Mouse (Mus musculus): ENCODE measurements around the gene Brap.
"Not testable (repeated sequence)": the region's sequence is repeated elsewhere in the genome, so short reads cannot be mapped to it uniquely, and the experiment has no call there.

Brap gene

GRCm38 (mm10) chr5:121660059-121660896 lies at the start of gene Brap, which contains the start of gene Acad10:
TSS of gene Brap (plus strand) at chr5:121660563.
TSS of gene Acad10 (minus strand) at chr5:121660514.
- in situ Hi-C loops (cut with MboI, MseI), result no loop called here

DNA sequence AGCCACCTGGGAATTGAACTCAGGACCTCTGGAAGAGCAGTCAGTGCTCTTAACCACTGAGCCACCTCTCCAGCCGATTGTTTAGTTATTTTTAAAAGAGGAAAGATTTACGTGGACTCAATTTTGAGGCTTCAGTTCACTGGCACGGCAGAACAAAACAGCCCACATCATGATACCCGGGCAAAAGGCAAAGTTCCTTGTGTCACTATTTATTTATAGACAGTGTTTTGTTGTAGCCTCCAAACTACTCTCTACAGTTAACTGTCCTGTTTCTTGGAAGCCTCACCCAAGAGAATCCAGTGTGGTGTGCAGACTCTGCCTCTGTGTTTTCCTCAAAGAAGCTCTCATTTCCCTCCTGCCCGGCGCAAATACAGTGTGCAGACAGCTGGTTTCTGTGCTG lies 48.3 kb upstream of the Brap start:
- in situ Hi-C loops (cut with MboI, MseI), result no loop called here

- in situ Hi-C loops (cut with MboI, MseI), result not testable (repeated sequence)
Observed at GRCm38 (mm10) chr5:121614921-121615320, 45.4 kb upstream of the Brap start.

DNA sequence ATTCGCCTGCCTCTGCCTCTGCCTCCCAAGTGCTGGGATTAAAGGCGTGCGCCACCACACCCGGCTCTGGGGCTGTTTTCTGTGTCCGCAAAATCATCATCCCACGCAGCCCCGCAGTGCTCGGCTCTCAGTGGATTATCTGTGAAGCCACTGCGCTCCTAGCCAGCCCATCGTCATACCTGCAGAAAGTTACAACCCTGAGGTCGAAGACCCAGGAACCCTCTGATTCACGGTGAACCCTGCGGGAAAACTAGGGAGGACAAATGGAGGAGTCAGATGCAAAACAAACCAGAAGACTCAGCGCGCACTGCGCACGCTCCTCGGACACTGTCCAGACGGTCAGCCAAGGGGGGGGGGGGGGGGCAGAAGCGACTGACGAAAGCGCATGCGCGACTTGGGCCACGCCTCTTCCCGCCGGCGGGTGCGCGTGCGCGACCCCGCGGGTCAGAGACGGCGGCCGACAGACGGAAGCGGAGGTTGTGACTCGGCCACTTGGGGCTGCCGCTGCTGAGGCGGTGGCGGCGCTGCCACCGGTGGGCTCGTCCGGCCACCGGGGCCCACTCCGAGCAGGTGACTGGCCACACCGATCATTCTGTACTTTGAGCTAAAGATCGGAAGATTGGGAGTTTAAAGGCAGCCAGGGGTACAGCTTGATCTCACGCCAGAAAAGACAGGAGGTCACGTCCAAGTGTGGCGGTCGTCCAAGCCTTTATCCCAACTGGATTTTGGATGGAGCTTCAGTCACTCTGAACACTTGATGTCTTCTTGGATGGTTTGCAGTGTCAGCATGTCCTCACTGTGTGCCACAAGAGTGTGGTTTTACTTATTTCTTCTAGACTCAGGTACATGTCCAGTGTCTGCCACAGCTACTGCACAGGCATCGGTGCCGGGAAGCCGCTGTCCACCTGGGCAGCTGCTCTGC lies 41.5 kb upstream of the Brap start, which contains the start of gene Acad12:
Acad12 (minus strand) TSS at position 347 of the 922 bp plus-strand sequence.
- in situ Hi-C loops (cut with MboI, MseI), result no loop called here

- in situ Hi-C loops (cut with MboI, MseI), result no loop called here
Observed at GRCm38 (mm10) chr5:121621102-121621501, 39.3 kb upstream of the Brap start.

DNA sequence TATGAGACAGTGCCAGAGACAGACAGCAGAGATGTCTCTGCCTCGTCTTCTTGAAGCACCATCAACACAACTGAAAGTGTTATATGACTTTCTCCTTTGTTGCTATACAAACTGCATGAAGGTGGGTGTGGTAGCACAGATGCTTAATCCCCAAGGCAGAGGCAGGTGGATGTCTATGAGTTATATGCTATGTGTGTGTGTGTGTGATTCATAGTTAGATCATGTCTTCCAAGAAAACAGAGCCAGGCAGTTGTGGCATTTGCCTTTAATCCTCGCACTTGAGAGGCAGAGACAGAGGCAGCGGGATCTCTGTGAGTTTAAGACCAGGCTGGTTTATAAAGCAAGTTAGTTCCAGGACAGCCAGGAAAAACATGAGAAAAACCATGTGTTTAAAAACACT lies 37.1 kb upstream of the Brap start:
- in situ Hi-C loops (cut with MboI, MseI), result no loop called here

GRCm38 (mm10) chr5:121627871-121628270 lies 32.5 kb upstream of the Brap start:
- in situ Hi-C loops (cut with MboI, MseI), result no loop called here

- in situ Hi-C loops (cut with MboI, MseI), result not testable (repeated sequence)
Observed at GRCm38 (mm10) chr5:121631106-121631647, 29.2 kb upstream of the Brap start.

DNA sequence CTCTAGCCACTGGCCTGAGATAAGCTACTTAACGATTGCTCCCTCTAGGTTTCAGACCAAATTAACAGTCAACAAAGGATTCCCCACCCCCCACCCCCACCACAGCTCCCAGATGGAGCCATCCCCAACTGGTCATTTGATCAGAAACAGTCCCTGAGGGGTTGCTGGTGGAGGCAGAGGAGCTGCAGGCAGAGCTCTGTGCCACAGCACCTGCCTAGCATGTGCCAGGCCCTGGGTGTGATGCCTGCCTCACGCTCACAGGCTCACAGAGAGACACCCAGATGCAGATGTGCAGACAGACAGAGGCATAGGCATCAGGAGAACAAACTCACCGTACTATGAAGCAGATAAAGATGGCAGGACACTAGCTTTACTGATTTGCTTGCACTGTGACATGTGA lies 27.6 kb upstream of the Brap start:
- in situ Hi-C loops (cut with MboI, MseI), result no loop called here

DNA sequence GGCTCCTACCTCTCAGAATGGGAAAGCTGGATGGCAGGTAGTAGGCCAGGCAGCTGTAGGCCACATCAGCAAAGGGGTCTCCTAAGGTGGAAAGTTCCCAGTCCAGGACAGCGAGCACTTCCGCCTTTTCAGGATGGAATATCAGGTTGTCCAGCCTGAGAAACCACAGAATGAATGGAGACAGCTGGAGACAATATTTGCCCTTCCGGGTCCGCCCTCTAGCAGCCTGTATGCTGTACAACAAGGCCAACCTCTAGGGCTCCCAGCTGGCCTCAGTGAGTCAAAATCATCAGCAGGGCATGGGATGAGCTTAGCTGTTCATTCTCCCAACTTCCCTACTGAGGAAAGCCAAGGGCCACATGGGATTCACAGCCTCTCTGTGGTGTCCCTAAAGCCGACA lies 25.7 kb upstream of the Brap start:
- in situ Hi-C loops (cut with MboI, MseI), result no loop called here

DNA sequence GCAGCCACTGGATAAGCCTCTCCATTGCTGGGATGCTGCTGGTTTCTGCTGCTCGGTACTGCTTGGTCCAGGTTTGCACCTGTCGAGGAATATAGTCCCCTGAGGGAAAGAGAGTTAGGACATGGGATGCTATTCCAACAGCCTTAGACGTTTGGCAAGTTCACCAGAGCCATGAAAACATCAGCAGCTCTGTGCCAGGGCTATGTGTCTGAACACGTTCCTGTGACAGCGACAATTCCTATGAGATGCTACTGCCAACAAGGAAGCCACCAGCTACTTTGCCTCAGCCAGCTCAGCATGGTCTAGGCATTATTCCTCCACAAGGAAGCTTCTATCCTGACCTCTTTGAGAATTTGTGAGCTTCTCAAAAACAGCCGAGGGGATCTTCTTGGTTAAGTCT lies 23.1 kb upstream of the Brap start:
- in situ Hi-C loops (cut with MboI, MseI), result no loop called here

GRCm38 (mm10) chr5:121639601-121640000 lies 20.8 kb upstream of the Brap start:
- in situ Hi-C loops (cut with MboI, MseI), result no loop called here

DNA sequence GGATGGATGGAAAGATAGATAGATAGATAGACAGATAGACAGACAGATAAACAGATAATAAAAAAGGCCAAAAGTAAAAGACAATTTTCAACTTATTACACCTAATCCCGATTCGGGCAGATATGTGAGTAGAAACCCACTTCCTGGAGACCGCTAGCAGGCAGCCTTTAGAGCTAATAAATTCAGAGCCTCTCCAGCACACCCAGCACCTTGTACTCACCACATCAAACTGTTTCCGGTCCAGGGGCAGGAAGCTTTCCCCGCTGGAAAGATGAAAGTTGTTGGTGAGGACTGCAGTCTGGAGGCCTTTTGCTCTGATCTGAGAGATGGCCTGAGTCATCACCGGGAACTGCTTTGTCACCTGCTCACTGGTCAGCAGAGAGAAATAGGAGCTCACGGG lies 11.2 kb upstream of the Brap start:
- in situ Hi-C loops (cut with MboI, MseI), result no loop called here

- in situ Hi-C loops (cut with MboI, MseI), result no loop called here
Observed at GRCm38 (mm10) chr5:121654526-121654925, 5.8 kb upstream of the Brap start.

- in situ Hi-C loops (cut with MboI, MseI), result not testable (repeated sequence)
Observed at GRCm38 (mm10) chr5:121656866-121657265, 3.5 kb upstream of the Brap start.

DNA sequence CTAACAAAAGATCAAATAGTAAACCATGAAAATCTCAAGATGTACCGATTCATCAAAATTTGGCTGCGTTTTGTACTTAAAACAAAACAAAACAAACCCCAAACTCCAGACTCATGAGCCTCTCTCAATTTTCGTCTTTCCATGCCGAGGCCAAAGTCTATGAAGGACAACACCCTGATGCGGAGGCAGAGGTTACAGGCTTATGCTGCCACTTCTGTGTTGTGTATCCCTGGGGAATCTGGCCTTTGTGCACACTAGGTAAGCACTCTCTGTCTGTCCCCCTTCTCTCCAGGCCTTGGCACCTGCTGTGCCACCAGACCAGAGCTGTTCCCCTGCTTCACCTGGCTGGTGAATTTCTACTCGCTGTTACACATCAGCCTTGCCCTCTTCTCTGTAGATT lies 2.7 kb upstream of the Brap start:
- in situ Hi-C loops (cut with MboI, MseI), result not testable (repeated sequence)

DNA sequence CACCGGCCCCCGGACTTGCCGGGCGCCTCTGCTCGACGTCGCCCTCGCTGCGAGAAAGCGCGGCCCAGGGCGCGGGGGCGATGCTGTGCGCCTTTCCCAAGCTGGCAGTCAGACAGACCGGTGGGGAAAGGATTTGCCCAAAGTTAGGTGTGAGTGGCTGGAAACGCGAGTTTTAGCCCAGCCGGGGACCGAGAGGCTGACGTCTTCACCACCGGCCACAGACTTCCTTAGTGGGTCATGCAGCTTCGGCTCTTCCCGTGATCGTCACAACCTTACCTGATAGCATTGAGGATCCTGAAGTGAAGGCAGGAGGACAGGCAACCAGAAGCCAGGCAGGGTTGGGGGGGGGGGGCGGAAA lies 513 bp downstream of the Brap start:
- in situ Hi-C loops (cut with MboI, MseI), result no loop called here

DNA sequence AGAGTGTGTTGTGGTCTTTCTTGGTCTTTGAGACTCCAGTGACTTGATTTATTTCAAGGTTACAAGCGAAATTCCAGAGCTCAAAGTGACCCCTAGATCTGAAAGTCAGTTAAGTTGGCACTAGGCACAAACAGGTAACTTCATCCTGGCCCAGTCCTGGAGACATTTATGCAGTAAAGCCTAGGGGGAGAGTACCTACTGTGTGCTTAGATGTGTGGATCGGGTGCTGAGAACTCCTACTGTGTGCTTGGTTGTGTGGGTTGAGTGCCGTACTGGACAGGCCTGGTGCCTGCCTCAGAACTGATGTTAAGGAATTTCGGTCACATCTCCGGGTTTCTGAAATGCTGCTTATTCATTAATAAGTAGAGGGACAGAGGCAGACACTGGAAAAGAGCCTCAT lies 1.1 kb downstream of the Brap start:
- in situ Hi-C loops (cut with MboI, MseI), result no loop called here

DNA sequence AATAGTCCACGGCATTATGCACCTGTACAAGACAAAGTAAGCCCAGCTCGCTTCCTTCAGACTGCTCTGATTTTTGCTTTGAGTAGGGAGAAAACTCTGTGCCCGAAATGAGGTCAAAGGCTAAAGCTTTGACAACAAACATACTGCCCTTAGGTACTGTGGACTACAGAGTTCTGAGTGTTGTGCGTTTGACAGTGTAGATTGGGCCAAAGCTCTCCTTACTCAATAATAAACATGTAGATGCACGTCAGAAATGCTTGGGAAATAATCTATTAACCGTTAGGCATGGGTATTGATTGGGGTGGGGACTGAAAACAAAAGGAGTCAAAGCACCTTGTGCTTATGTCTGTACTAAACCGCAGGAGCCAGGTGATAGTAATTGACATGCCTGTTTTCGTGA lies 3.1 kb downstream of the Brap start:
- in situ Hi-C loops (cut with MboI, MseI), result no loop called here

- in situ Hi-C loops (cut with MboI, MseI), result no loop called here
Observed at GRCm38 (mm10) chr5:121664078-121664477, 3.7 kb downstream of the Brap start.

GRCm38 (mm10) chr5:121664971-121665370 lies 4.6 kb downstream of the Brap start:
- in situ Hi-C loops (cut with MboI, MseI), result no loop called here

GRCm38 (mm10) chr5:121667067-121667466 lies 6.7 kb downstream of the Brap start:
- in situ Hi-C loops (cut with MboI, MseI), result no loop called here
